Mouse (Mus musculus): ENCODE data around the gene S1pr4.

DNA sequence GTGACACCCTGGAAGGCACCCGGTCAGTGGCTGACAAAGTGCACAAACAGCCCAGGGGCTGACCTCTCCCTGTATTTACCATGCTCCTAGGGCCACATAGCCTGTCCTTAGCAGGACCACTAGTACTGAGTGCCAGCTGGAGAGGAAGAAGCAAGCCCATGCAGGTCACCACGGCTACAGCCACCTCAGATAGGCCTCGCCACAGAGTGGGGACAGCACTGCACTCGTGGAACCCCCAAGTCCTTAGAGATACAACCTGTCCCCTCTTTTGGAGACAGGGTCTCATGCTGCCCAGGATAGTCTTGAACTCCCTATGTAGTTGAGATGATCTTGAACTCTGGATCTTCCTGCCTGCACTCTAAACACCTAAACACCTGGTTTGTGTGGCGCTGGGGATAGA is 41.4 kb upstream of the S1pr4 start:
- TF ChIP-seq POLR2A (IDR thresholded peaks at IDR 0.05; ENCODE audit: borderline replicate concordance, low read depth, low read length) = no peak
- TF ChIP-seq CTCF (IDR thresholded peaks at IDR 0.05; ENCODE audit: low read depth, low read length) = no peak

All from bone marrow macrophage, adult 2 months (primary cell).